Mouse (Mus musculus) embryonic fibroblast, embryonic 13.5 days (primary cell): ENCODE results near the gene Prnd.

ENCODE experiments used
- CTCF ChIP-seq: IDR thresholded peaks from 2 replicates; pipeline ENCODE4 v1.5.1; 2011; ENCODE audit warnings: mild to moderate bottlenecking, control low read depth, low read length, moderate library complexity, borderline replicate concordance; ENCODE audit not compliant: insufficient read depth
- POLR2A ChIP-seq: IDR thresholded peaks from 2 replicates; pipeline ENCODE4 v1.6.1; 2011; ENCODE audit warnings: low read depth, mild to moderate bottlenecking, control low read depth, low read length, moderate library complexity

DNA sequence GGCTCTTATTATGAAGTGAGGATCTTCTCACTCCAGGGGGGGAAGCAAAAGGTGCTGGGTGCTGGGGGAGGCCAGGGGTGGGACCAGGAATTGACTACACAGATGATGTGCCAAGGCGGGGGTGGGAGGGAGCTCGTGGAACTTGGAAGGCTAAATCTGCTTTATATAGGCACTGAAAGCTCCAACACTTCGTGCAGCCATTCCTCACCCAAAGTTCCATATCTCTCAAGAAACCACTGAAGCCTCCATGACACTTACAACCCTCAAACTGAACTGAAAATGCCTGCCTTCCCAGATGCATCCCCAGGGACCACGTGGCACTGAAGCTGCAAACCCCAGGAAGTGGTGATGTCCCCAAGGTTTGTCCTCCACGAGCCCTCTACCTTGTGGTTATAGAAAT is 53.3 kb downstream of the Prnd start:
- no peak for TF ChIP-seq CTCF
- TF ChIP-seq POLR2A, result no peak
